Mouse (Mus musculus) embryonic facial prominence, embryonic 11.5 days (tissue): ENCODE measurements around the gene Fitm2. TPM values are rescaled to one million over a fixed set of nuclear protein-coding genes. Genes with fewer than 3 reads are reported as not detected.

Source experiments
- ATAC-seq: fragments of 200-750 bp; cut with Nextera tagmentation; replicated peaks from 2 replicates; pipeline ENCODE4 v1.8.0; 2017; ENCODE audit warnings: low read depth; ENCODE audit not compliant: insufficient number of reproducible peaks, low FRiP score, low TSS enrichment
- DNase-seq: peaks from one replicate; pipeline ENCODE4 v3.0.0-alpha.2; 2015; ENCODE audit warnings: low spot score
- H3K27ac ChIP-seq: fragments of 300-500 bp; sonication (generic); replicated peaks from 2 replicates; pipeline ENCODE4 v1.5.1; 2014; ENCODE audit warnings: mild to moderate bottlenecking, low read depth, low read length, control low read depth
- H3K27me3 ChIP-seq: fragments of 300-500 bp; sonication (generic); 2 replicates; pipeline ENCODE4 v1.6.1; 2014; ENCODE audit warnings: mild to moderate bottlenecking, low read length, moderate library complexity, mixed read lengths; ENCODE audit not compliant: control insufficient read depth, insufficient read depth
- H3K36me3 ChIP-seq: fragments of 300-500 bp; sonication (generic); replicated peaks from 2 replicates; pipeline ENCODE4 v1.6.1; 2014; ENCODE audit warnings: low read depth, mild to moderate bottlenecking, low read length, moderate library complexity, mixed read lengths; ENCODE audit not compliant: control insufficient read depth, insufficient read depth
- H3K4me1 ChIP-seq: fragments of 300-500 bp; sonication (generic); 2 replicates; pipeline ENCODE4 v1.6.1; 2014; ENCODE audit warnings: low read length, mixed read lengths; ENCODE audit not compliant: control insufficient read depth, insufficient read depth
- H3K4me2 ChIP-seq: fragments of 300-500 bp; sonication (generic); 2 replicates; pipeline ENCODE4 v1.6.1; 2014; ENCODE audit warnings: low read depth, mild to moderate bottlenecking, control low read depth, low read length, moderate library complexity
- H3K4me3 ChIP-seq: fragments of 300-500 bp; sonication (generic); 2 replicates; pipeline ENCODE4 v1.5.1; 2014; ENCODE audit warnings: low read depth, low read length, control low read depth
- H3K9ac ChIP-seq: fragments of 300-500 bp; sonication (generic); replicated peaks from 2 replicates; pipeline ENCODE4 v1.6.1; 2014; ENCODE audit warnings: mild to moderate bottlenecking, control low read depth, low read length
- H3K9me3 ChIP-seq: fragments of 300-500 bp; sonication (generic); replicated peaks from 2 replicates; pipeline ENCODE4 v1.6.1; 2016; ENCODE audit warnings: mild to moderate bottlenecking, low read length, inconsistent platforms, mixed read lengths; ENCODE audit not compliant: control insufficient read depth
- WGBS: fragments of 180-500 bp; shearing (Covaris S2); extraction: QIAGEN DNeasy Blood & Tissue Kit; methylation state at CpG from one replicate; pipeline ENCODE4 v1.1.7; 2014; 5-methylcytosine and 5-hydroxymethylcytosine counted together
- polyA plus RNA-seq: library from polyadenylated mRNA; unstranded; fragments of >200 nt; fragmentation: Nextera tagmentation; extraction: Ambion mirVana; gene quantifications from 2 replicates; pipeline ENCODE4 v1.2.1, GENCODE M21; 2014

Fitm2 gene
- polyA plus RNA-seq, 1 experiment from 2014 or later: 9.0 TPM

GRCm38 (mm10) chr2:163433971-163434370 lies 38.5 kb downstream of the Fitm2 start:
- ATAC-seq: no peak
- Histone ChIP-seq H3K36me3 (no peaks in the 10 kb centered on the region), H3K27me3 (peaks cover 8% of the 10 kb centered on the region), H3K9me3 (no peaks in the 10 kb centered on the region), H3K4me1 (0 out of 2 replicates have a peak, but pooled peaks cover 2% of the 10 kb centered on the region), H3K4me3 (no peak overlapping the region), H3K9ac (no peak overlapping the region), H3K27ac (no peak overlapping the region), H3K4me2 (no peak overlapping the region)
- DNase-seq: no peak
- 25% methylated on average over 4 of the region's 4 CpGs for WGBS

DNA sequence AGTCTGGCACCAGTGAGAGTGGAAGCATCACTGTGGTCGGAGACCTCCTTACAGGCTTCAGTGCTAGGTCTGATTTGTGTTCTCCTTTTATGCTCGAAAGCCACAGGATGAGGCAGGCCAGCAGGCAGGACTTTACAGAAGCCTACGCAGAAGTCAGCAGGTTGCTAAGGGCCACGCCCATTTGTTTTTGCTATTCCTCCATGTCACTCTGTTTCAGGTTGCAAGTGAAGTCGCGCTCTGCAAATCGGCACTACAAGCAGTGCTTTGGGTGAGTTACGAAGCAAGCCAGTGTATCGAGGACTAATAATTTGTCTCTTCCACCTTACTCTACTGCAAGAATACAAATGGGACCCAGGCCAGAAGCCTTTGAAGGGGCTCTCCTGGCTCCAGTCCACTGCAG lies 41.1 kb downstream of the Fitm2 start:
- H3K27me3 ChIP-seq: no peaks in the 10 kb centered on the region

GRCm38 (mm10) chr2:163428346-163429011 lies 44.0 kb downstream of the Fitm2 start:
- ATAC-seq (no peak), DNase-seq (no peak)
- no peak overlapping the region for H3K9ac ChIP-seq
- no peaks in the 10 kb centered on the region for H3K36me3 ChIP-seq
- H3K4me1 ChIP-seq: no peaks in the 10 kb centered on the region
- no peak overlapping the region for H3K27ac ChIP-seq
- H3K4me3 ChIP-seq: no peak overlapping the region
- H3K27me3 ChIP-seq: no peaks in the 10 kb centered on the region
- no peaks in the 10 kb centered on the region for H3K9me3 ChIP-seq
- 45% methylated on average over 4 of the region's 4 CpGs for WGBS
- no peak overlapping the region for H3K4me2 ChIP-seq

More for the DNA sequence above, 41.1 kb downstream of the Fitm2 start:
- H3K4me1 ChIP-seq: no peaks in the 10 kb centered on the region
- H3K9ac ChIP-seq: no peak overlapping the region
- no peaks in the 10 kb centered on the region for H3K9me3 ChIP-seq
- DNase-seq (no peak), ATAC-seq (no peak)
- H3K36me3 ChIP-seq: no peaks in the 10 kb centered on the region
- no peak overlapping the region for H3K4me3 ChIP-seq
- H3K27ac ChIP-seq: no peak overlapping the region
- WGBS: 85% methylated on average over 9 of the region's 9 CpGs
- no peak overlapping the region for H3K4me2 ChIP-seq

- 82% methylated on average over 6 of the region's 6 CpGs for WGBS
- Histone ChIP-seq H3K4me2 (no peak within 1 kb of the TSS), H3K9ac (no peak within 1 kb of the TSS), H3K4me3 (no peak within 1 kb of the TSS), H3K9me3 (no peaks in the 10 kb centered on the region), H3K4me1 (no peaks in the 10 kb centered on the region), H3K27me3 (no peaks in the 10 kb centered on the region), H3K36me3 (no peaks in the 10 kb centered on the region), H3K27ac (no peak within 1 kb of the TSS)
- no peak for ATAC-seq
- no peak for DNase-seq
Measured at GRCm38 (mm10) chr2:163424597-163424996, 47.8 kb downstream of the Fitm2 start, which contains the start of gene Oser1. TSS of gene Oser1 (minus strand) at chr2:163424697.

- Histone ChIP-seq H3K36me3 (no peaks in the 10 kb centered on the region), H3K4me1 (no peaks in the 10 kb centered on the region), H3K27me3 (no peaks in the 10 kb centered on the region), H3K4me2 (no peak overlapping the region), H3K9ac (no peak overlapping the region), H3K27ac (no peak overlapping the region), H3K9me3 (no peaks in the 10 kb centered on the region), H3K4me3 (no peak overlapping the region)
- DNase-seq (no peak), ATAC-seq (no peak)
- 78% methylated on average over 9 of the region's 9 CpGs for WGBS
Measured at GRCm38 (mm10) chr2:163422895-163423660, 49.4 kb downstream of the Fitm2 start.

- WGBS: 36% methylated on average over 10 of the region's 10 CpGs
- H3K4me3 ChIP-seq: peak overlapping the region; percentile 89
- H3K27me3 ChIP-seq: no peaks in the 10 kb centered on the region
- ATAC-seq (no peak), DNase-seq (no peak)
- H3K36me3 ChIP-seq: no peaks in the 10 kb centered on the region
- H3K27ac ChIP-seq: no peak overlapping the region
- H3K9me3 ChIP-seq: no peaks in the 10 kb centered on the region
- H3K4me2 ChIP-seq: peak overlapping the region; percentile 43
- H3K4me1 ChIP-seq: no peaks in the 10 kb centered on the region; the same call in 1 of the 2 replicates
- H3K9ac ChIP-seq: peak overlapping the region; percentile 72
Measured at GRCm38 (mm10) chr2:163420366-163420886, 52.0 kb downstream of the Fitm2 start.

GRCm38 (mm10) chr2:163419346-163420045 lies 52.9 kb downstream of the Fitm2 start:
- ATAC-seq: peak; percentile 99
- H3K9ac ChIP-seq: peak overlapping the region; percentile 81
- peak overlapping the region; percentile 89 for H3K4me3 ChIP-seq

More at GRCm38 (mm10) chr2:163419346-163420045, 52.9 kb downstream of the Fitm2 start:
- Histone ChIP-seq H3K27me3 (no peaks in the 10 kb centered on the region), H3K9me3 (no peaks in the 10 kb centered on the region), H3K4me1 (no peaks in the 10 kb centered on the region; the same call in 1 of the 2 replicates), H3K4me2 (peak overlapping the region; percentile 43), H3K27ac (peak overlapping the region; percentile 38; the same call in 1 of the 2 replicates), H3K36me3 (no peaks in the 10 kb centered on the region)
- DNase-seq: peak; percentile 99
- WGBS: under 1% methylated on average over 68 of the region's 71 CpGs
